Mouse (Mus musculus) neural tube, embryonic 12.5 days (tissue): ENCODE results near the gene Gapdhs. TPM values are rescaled to one million over a fixed set of nuclear protein-coding genes. Genes with fewer than 3 reads are reported as not detected.

Experiments used
- ATAC-seq: fragments of 200-750 bp; cut with Nextera tagmentation; 2 replicates; pipeline ENCODE4 v1.8.0; 2017; ENCODE audit warnings: low read depth, mild to moderate bottlenecking, moderate TSS enrichment, moderate library complexity; ENCODE audit not compliant: low FRiP score
- H3K27ac ChIP-seq: fragments of 300-500 bp; sonication (generic); 2 replicates; pipeline ENCODE4 v1.5.1; 2016
- H3K27me3 ChIP-seq: fragments of 300-500 bp; sonication (generic); replicated peaks from 2 replicates; pipeline ENCODE4 v1.6.1; 2016; ENCODE audit warnings: mild to moderate bottlenecking
- H3K36me3 ChIP-seq: fragments of 300-500 bp; sonication (generic); 2 replicates; pipeline ENCODE4 v1.6.1; 2016; ENCODE audit warnings: mild to moderate bottlenecking
- H3K4me1 ChIP-seq: fragments of 300-500 bp; sonication (generic); 2 replicates; pipeline ENCODE4 v1.6.1; 2016
- H3K4me2 ChIP-seq: fragments of 300-500 bp; sonication (generic); replicated peaks from 2 replicates; pipeline ENCODE4 v1.6.1; 2016; ENCODE audit warnings: mild to moderate bottlenecking
- H3K4me3 ChIP-seq: fragments of 300-500 bp; sonication (generic); 2 replicates; pipeline ENCODE4 v1.5.1; 2016
- H3K9ac ChIP-seq: fragments of 300-500 bp; sonication (generic); 2 replicates; pipeline ENCODE4 v1.6.1; 2016; ENCODE audit warnings: mild to moderate bottlenecking
- H3K9me3 ChIP-seq: fragments of 300-500 bp; sonication (generic); 2 replicates; pipeline ENCODE4 v1.6.1; 2016; ENCODE audit warnings: mild to moderate bottlenecking
- WGBS: fragments of 180-500 bp; shearing (Covaris S2); methylation state at CpG from one replicate; pipeline ENCODE4 v1.1.7; 2016; 5-methylcytosine and 5-hydroxymethylcytosine counted together
- polyA plus RNA-seq: library from polyadenylated mRNA; unstranded; fragments of >200 nt; fragmentation: Nextera tagmentation; extraction: Ambion mirVana; gene quantifications from 2 replicates; pipeline ENCODE4 v1.2.1, GENCODE M21; 2016

Gapdhs gene
- polyA plus RNA-seq, 1 experiment from 2014 or later: 1.4 TPM

DNA sequence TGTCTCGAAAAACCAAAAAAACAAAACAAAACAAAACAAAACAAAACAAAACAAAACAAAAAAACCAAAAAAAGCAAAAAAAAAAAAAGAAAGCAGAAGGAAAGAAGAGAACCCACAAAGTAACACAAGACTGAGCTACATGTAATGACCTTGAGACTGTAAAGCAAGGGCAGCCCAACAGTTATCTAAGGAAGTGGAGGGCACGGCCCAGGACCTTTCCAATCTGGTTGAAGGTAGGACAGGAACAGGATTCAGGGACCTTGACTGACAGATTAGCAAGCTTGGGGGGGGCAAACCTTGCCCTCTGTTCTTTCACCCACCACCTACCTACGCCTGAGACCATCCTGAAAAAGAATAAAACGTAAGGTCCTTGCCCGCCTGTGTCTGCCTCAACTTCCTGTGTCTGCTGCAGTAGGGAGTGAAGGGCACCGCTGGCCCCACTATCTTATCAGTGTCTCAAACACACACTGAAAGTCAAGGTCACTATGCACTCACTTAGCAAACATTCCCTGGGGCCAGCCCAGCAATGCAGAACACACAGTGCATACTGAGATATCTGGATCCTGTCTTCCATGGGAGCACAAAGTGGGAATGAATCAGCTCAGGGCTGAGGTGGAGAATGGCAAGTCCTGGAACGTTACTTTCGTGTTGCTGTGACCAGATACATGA, 37.1 kb downstream of the Gapdhs start:
- Histone ChIP-seq H3K27me3 (no peaks in the 10 kb centered on the region), H3K9me3 (no peaks in the 10 kb centered on the region), H3K4me1 (no peaks in the 10 kb centered on the region), H3K9ac (no peak overlapping the region), H3K4me2 (no peak overlapping the region), H3K4me3 (no peak overlapping the region), H3K36me3 (no peaks in the 10 kb centered on the region), H3K27ac (no peak overlapping the region)
- 81% methylated on average over 8 of the region's 8 CpGs for WGBS
- no peak for ATAC-seq

DNA sequence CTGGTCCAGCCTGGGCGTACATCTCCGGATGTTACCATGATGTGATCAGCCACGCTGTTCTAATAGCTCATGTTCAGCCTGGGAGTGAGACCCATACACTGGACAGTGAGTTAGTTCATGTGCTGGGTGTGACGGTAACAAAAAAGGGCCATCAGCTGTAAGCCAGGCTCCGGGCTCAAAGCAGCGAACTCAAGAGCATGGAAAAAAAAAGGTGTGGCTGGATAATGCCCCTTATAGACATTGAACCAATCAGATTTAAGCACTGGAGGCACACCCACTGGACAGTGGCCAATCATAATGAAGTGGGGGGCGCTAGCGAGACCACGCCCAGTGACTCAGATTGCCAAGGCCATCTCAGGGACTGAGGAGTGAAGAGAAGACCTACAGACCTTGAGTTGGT, 44.9 kb downstream of the Gapdhs start, which contains the start of gene 2200002J24Rik:
2200002J24Rik (plus strand) TSS at position 338 of the 400 bp plus-strand sequence.
- no peak for ATAC-seq
- no peak within 1 kb of the TSS for H3K9ac ChIP-seq
- no peaks in the 10 kb centered on the region for H3K4me1 ChIP-seq
- 39% methylated on average over 9 of the region's 9 CpGs for WGBS
- H3K9me3 ChIP-seq: no peaks in the 10 kb centered on the region
- H3K4me2 ChIP-seq: no peak within 1 kb of the TSS
- H3K4me3 ChIP-seq: no peak within 1 kb of the TSS
- H3K36me3 ChIP-seq: no peaks in the 10 kb centered on the region
- no peak within 1 kb of the TSS for H3K27ac ChIP-seq
- no peaks in the 10 kb centered on the region for H3K27me3 ChIP-seq

DNA sequence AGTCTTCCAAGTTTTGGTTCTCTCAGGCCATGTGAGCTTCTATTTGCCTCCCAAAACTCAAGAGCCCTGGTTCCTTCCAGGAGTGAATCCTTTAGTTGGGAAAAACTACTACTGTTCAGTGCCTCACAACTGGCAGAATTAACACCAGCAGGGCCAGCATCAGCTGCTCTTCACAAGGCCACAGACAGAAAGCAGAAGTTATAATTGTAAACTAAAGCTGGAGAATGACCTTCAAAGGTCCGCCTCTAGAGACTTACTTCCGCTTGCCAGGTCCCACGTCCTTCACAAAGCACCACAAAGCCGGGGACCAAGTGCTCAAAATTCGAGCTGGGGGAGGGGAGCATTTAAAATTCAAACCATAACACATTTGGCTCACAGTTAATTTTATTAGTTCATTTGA, 45.4 kb downstream of the Gapdhs start:
- no peak overlapping the region for H3K4me3 ChIP-seq
- no peak overlapping the region for H3K27ac ChIP-seq
- no peak for ATAC-seq
- H3K9ac ChIP-seq: no peak overlapping the region
- 73% methylated on average over 5 of the region's 5 CpGs for WGBS
- H3K9me3 ChIP-seq: no peaks in the 10 kb centered on the region
- H3K36me3 ChIP-seq: no peaks in the 10 kb centered on the region
- no peaks in the 10 kb centered on the region for H3K4me1 ChIP-seq
- H3K27me3 ChIP-seq: no peaks in the 10 kb centered on the region
- H3K4me2 ChIP-seq: no peak overlapping the region

DNA sequence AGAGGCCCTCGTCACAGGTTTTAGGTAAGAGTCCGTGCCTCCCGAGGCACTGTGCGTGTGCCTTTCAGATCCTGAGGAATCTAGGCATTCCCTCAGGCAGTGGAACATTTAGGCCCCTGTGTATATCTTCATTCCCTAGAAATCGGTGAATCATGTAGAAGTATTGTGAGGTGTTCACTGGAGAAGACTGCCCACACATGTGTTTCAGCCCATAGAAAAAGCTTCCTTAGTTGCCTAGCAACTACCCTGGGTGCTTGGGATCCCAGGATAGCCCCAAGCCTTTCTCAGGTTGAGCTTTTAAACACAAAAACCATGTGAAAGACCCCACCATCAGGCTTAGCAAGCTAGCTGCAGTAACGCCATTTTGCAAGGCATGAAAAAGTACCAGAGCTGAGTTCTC, 55.2 kb downstream of the Gapdhs start:
- WGBS: 78% methylated on average over 6 of the region's 6 CpGs
- no peak for ATAC-seq
- no peak overlapping the region for H3K4me3 ChIP-seq
- no peaks in the 10 kb centered on the region for H3K9me3 ChIP-seq
- no peak overlapping the region for H3K4me2 ChIP-seq
- H3K9ac ChIP-seq: no peak overlapping the region
- H3K4me1 ChIP-seq: no peaks in the 10 kb centered on the region
- no peak overlapping the region for H3K27ac ChIP-seq
- peaks cover 15% of the 10 kb centered on the region for H3K27me3 ChIP-seq
- H3K36me3 ChIP-seq: no peaks in the 10 kb centered on the region

DNA sequence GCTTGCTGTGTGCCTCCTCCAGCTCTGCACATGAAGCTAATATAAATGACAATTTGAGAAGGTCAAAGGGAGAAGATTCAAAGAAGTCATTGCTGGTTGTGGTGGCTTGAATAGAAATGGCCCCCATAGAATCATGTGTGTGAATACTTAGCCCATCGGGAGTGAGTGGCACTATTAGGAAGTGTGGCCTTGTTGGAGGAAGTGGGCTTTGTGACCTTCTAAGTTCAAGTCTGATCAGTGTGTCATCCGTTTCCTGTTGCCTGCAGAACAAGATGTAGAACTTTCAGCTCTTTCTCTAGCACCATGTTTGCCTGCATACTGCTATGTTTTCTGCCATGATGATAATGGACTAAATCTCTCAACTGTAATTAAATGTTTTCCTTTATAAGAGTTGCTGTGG, 60.1 kb downstream of the Gapdhs start:
- Histone ChIP-seq H3K4me2 (no peak overlapping the region), H3K4me3 (no peak overlapping the region), H3K4me1 (no peaks in the 10 kb centered on the region), H3K27me3 (peaks cover 14% of the 10 kb centered on the region), H3K9ac (no peak overlapping the region), H3K36me3 (no peaks in the 10 kb centered on the region), H3K27ac (no peak overlapping the region), H3K9me3 (no peaks in the 10 kb centered on the region)
- ATAC-seq: no peak
- 78% methylated on average over 2 of the region's 2 CpGs for WGBS

DNA sequence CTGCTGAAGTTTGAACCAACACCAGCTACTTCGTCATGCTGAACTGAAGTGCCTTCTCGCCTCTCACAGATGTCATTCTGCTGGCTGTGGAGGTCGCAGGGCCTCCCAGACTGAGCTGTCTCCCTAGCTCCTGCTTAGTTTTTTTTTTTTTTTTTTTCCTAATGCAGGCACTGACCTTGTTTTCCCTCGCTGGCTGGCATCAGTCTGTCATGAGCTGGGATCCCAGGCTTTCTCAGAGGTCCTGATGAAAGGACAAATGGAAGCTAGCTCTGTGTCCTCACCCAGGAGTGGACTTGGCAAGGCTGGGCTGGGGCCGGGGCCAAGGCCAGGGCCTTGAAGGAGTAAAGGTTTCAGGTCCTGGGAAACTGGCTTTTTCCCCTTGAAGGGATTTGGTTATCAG, 61.6 kb downstream of the Gapdhs start:
- H3K4me1 ChIP-seq: no peaks in the 10 kb centered on the region
- no peak overlapping the region for H3K27ac ChIP-seq
- no peak for ATAC-seq
- no peak overlapping the region for H3K4me2 ChIP-seq
- no peak overlapping the region for H3K9ac ChIP-seq
- no peaks in the 10 kb centered on the region for H3K36me3 ChIP-seq
- no peaks in the 10 kb centered on the region for H3K9me3 ChIP-seq
- H3K27me3 ChIP-seq: no peaks in the 10 kb centered on the region
- WGBS: 70% methylated on average over 5 of the region's 5 CpGs
- no peak overlapping the region for H3K4me3 ChIP-seq

Other genes with a start within 250 kb of the Gapdhs start
- gene Arhgap33, start 208.6 kb downstream of the Gapdhs start, polyA plus RNA-seq: 78.3 and 90.0 TPM in 2 replicates
- gene Hspb6, start 191.5 kb downstream of the Gapdhs start, polyA plus RNA-seq: 5.4 and 6.0 TPM in 2 replicates
- gene Proser3, start 191.4 kb downstream of the Gapdhs start, polyA plus RNA-seq: 9.7 and 11.0 TPM in 2 replicates
- 52.8 and 53.4 TPM in 2 replicates for gene Lin37, start 183.8 kb downstream of the Gapdhs start, polyA plus RNA-seq
- 83.8 and 87.9 TPM in 2 replicates for gene U2af1l4, start 180.4 kb downstream of the Gapdhs start, polyA plus RNA-seq
- gene Gm49396, start 180.3 kb downstream of the Gapdhs start, polyA plus RNA-seq: 16.2 and 17.1 TPM in 2 replicates
- 137 and 143 TPM in 2 replicates for gene Psenen, start 180.1 kb downstream of the Gapdhs start, polyA plus RNA-seq
- 4.1 and 5.7 TPM in 2 replicates for gene Igflr1, start 178.3 kb downstream of the Gapdhs start, polyA plus RNA-seq
- gene Kmt2b, start 155.0 kb downstream of the Gapdhs start, polyA plus RNA-seq: 12.2 and 13.7 TPM in 2 replicates
- gene Zbtb32, start 144.8 kb downstream of the Gapdhs start, polyA plus RNA-seq: 0.22 and 0.47 TPM in 2 replicates
- gene Upk1a, start 130.8 kb downstream of the Gapdhs start, polyA plus RNA-seq: 1.6 and 1.9 TPM in 2 replicates
- 912 and 934 TPM in 2 replicates for gene Cox6b1, start 117.5 kb downstream of the Gapdhs start, polyA plus RNA-seq
- not detected in 2 replicates for gene Etv2, start 107.8 kb downstream of the Gapdhs start, polyA plus RNA-seq
- gene Rbm42, start 93.4 kb downstream of the Gapdhs start, polyA plus RNA-seq: 163 and 167 TPM in 2 replicates
- gene Haus5, start 78.7 kb downstream of the Gapdhs start, polyA plus RNA-seq: 39.5 and 45.2 TPM in 2 replicates
- gene Pmis2, start 72.1 kb downstream of the Gapdhs start, polyA plus RNA-seq: not detected in 2 replicates
- gene 2200002J24Rik, start 44.8 kb downstream of the Gapdhs start, polyA plus RNA-seq: not detected in 2 replicates
- 1.3 and 2.0 TPM in 2 replicates for gene Atp4a, start 31.5 kb downstream of the Gapdhs start, polyA plus RNA-seq
- gene Tmem147, start 14.1 kb downstream of the Gapdhs start, polyA plus RNA-seq: 185 and 194 TPM in 2 replicates
- gene Sbsn, start 7.8 kb upstream of the Gapdhs start, polyA plus RNA-seq: 1.1 and 2.6 TPM in 2 replicates
- 0.24 and 0.38 TPM in 2 replicates for gene Dmkn, start 20.1 kb upstream of the Gapdhs start, polyA plus RNA-seq
- not detected in 2 replicates for gene Krtdap, start 44.2 kb upstream of the Gapdhs start, polyA plus RNA-seq
- 0.08 TPM in 1 of 2 replicates, not detected in the other for gene Ffar2, start 80.1 kb upstream of the Gapdhs start, polyA plus RNA-seq
- not detected in 2 replicates for gene Ffar3, start 112.5 kb upstream of the Gapdhs start, polyA plus RNA-seq
- gene Ffar1, start 117.9 kb upstream of the Gapdhs start, polyA plus RNA-seq: not detected in 2 replicates
- 0.05 TPM in 1 of 2 replicates, not detected in the other for gene Cd22, start 136.7 kb upstream of the Gapdhs start, polyA plus RNA-seq
- 0.79 and 1.2 TPM in 2 replicates for gene Mag, start 171.2 kb upstream of the Gapdhs start, polyA plus RNA-seq
- not detected in 2 replicates for gene Hamp2, start 181.0 kb upstream of the Gapdhs start, polyA plus RNA-seq
- not detected in 2 replicates for gene Hamp, start 200.4 kb upstream of the Gapdhs start, polyA plus RNA-seq
- 32.0 and 38.8 TPM in 2 replicates for gene Usf2, start 213.1 kb upstream of the Gapdhs start, polyA plus RNA-seq
- 15.4 and 17.0 TPM in 2 replicates for gene Lsr, start 229.8 kb upstream of the Gapdhs start, polyA plus RNA-seq
- gene Fam187b, start 230.1 kb upstream of the Gapdhs start, polyA plus RNA-seq: 0.42 and 0.46 TPM in 2 replicates